Mouse (Mus musculus) adrenal gland, postnatal 4 days (tissue): ENCODE data around the gene Id1. TPM values are rescaled to one million over a fixed set of nuclear protein-coding genes. Genes with fewer than 3 reads are reported as not detected.

Source experiments
- DNase-seq, 2 experiments: peaks; one replicate each; pipeline ENCODE4 v3.0.0; 2021 to 2022; ENCODE audit warnings: low spot score in 2 of 2, mixed read lengths in 2 of 2
- total RNA-seq, 2 experiments: library from RNA; stranded (reverse); gene quantifications; 2 replicates each; pipeline ENCODE4 v1.2.3; 2021

Gene Id1
- total RNA-seq, 2 experiments from 2014 or later = 103 to 129 TPM

DNA sequence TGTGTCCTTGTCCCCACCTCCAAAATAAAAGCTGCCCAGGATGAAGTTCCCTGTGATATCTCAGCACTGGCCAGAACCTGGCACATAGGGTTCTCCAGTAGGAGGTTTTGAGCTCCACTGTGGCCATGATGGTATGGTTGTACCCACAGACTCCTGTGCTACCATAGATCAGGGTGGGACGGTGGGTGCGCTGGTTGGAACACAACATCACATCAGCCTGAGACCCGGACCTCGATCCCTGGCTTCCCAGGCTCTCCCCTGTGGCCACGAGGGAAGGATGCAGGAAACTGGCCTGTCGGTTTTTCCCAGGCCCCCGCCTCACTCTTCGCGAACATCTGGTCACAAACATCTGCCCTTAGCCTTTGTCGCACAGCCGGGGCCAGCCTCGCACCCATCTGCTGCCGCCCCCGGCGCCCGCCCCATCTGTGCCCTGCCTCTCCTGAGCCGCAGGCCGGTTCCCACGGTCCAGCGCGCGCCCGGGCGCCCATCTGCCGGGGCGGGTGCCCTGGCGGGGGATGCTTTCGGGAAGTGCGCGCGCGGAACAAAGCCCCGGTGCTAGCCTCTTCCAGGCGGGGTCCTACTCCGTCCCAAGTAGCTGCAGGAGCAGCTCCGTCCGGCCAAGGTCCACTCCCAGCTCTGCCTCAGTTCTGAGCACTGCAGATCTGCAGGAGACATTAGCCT is 12.3 kb upstream of the Id1 start:
- no peak for DNase-seq

DNA sequence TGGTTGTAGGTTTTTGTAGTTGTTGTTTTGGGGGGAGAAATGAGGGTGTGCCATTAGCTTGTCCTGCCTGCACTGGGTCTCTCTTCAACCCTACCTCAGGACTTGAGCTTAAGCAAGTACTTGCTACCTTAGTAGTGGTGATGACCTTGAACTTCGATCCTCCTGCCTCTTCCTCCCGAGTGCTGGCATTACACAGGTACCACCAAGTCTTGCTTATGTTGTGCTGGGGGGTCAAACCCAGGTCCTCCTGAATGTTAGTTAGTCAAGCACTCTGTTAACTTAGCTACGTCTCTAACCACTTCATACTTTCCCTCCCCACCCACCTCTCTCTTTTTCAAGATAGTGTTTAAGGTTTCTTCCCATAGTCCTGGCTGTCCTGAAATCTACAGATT is 11.7 kb upstream of the Id1 start:
- no peak for DNase-seq

DNA sequence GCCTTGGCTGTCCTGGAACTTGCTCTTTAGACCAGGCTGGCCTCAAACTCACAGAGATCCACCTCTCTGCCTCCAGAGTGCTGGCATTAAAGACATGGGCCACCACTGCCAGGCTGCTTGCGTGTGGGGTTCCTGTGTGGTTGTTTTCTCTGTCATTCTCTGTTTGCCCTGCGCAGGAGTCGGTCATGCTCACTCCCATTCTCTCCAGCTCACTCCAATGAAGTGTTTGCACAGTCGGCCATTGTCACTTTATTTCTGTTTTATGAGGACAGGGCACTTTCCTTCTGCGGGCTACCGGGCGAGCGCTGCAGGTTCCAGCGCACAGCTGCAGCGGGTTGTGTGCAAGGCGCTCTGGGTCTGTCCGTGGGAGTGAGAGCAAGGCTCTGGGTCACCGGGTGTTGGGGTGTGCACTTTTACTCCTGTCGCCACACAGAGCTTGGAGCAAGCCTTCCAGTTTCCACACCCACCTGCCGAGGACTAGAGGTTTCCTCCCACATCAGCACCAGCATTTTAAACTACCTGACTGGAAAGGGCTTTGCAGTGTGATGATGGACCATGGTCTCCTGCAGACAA is 10.8 kb upstream of the Id1 start:
- no peak for DNase-seq

DNA sequence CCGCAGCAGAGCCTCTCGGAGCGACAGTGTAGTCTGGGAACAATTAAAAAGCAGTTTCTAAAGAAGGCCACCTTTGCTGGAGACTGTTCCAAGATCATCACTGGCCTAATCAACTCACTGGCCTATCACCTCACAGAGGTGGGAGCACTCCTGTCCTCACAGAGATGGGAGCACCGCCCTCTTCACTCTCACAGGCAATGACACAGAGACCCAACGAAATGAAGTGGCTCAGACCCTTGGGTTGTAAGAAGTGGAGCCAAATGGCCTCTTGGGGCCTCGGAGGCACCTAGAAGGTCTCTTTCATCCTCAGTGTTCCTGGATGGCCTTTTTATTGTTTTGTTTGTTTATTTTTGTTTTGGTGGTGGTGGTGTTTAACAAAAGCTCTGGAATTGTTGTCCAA is 9.8 kb upstream of the Id1 start:
- DNase-seq = no peak

DNA sequence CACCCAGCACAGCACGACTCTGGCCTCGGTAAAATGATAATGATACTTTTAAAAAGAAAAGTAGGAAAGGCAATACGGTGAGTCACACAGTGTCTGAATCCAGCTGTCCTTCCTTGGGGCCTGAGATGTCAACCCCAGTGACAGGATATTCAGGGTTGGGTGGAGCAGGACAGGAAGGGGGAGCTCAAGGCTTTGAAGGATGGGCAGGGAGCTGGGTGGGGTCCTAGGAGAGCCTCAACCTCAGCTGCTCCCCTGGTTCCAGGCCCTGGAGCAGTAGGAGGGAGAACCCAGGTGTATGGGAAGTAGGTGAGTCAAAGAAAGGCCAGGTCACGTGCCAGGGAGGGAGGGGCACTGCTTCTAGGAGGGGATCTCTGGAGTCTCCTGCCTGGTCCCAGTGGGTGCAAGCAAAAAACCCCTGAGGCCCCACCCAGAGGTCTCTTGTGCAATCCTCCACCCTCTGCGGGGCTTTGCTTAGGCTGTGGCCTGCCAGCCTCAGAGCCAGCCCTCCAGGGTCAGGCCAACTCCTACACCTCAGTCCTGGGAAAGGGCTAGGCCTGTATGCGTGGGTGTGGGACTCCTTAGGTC is 9.2 kb upstream of the Id1 start:
- no peak for DNase-seq

DNA sequence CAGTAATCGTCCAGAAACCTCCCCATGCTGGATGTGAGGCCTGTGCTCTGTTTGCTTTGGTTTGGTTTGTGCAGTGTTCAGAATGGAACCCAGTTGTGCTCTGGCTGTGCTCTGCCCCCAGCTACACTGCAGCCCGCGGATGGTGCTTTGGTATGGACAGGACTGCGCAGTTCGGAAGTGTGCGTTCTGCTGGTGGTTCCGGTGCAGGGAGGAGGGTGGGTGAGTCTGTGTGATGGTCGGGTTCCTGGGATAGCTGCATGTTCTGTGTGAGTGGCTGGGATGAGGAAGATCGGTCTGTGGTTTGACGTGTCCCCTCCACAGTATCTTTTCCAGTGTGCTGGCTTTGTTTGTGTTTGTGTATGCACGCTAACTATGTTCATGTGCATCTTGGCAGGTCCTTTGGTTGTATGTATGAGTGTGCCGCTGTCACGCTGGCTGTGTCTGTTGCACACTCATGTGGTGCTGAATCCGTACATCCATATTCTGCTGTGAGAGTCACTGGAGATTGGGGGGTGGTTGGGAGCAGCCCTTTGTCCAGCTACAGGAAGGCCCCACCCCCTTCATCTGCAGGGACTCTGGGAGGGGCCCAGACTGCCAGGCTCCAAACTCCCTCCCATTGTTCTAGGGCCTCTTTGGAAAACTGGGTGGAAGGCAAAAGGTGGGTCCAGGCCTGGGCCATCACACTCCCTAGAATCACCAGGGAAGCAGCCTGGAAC is 8.1 kb upstream of the Id1 start:
- no peak for DNase-seq

DNA sequence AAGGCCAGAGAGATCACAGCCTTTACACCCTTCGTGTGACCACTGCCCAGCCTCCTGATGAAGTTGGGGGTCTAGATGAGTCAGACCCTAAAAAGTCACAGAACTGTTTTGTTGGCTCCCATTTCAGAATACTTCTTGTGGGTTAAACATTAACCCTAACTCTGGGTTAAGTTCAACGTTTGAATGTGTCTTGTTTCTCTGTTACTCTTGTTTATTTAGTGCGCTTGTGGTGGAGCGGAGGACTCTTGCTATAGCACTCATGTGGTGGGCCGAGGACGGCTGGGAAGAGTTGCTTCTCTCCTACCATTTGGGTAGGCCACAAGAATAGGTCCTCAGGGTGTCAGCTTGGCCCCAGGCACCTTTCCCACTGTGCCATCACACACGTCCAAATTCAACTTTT is 7.5 kb upstream of the Id1 start:
- no peak for DNase-seq

DNA sequence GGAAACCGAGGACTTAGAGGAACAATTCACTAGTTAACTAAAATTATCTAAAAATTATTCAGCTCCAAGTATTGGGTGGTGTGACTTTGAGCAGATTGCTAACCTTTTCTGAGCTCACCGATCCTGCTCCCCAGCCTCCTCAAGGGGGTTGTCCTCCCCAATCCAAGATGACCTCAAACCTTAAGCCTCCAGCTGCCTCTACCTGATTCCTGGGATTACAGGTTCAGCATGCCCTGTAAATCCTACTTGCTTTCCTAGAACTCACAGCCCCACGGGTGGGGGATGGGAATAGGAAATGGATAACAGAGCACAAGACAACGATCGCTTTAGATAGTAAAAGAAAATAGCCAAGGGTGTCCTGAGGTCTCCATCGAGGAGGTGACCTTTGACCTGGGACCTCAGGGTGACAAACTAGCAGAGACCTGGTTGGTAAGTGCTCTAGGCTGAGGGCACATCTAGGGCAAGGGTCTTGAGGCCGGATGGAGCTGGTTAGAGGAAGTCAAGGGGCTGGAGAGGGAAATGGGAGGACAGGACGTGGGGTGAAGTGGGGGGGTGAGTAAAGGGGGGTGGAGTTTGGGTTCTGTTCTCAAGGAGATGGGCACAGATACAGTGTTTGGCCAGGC is 6.9 kb upstream of the Id1 start:
- DNase-seq = no peak

DNA sequence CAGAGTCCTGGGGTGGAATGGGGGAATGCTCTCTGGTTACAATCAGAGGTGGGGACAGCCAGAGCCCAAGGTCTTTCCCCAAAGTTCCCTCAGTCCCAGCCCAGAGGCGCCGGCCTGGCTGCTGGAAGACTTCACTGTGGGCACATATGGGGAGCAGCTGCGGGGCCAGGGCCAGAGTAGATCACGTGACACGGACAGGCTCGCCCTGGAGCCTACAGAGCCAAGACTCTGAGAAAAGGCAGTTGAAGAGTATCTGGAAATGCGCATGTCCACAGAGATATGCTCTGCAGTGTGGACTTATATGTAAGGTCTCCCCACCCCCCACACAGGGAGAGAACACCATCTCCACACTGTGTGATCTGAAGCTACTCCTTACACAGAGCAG is 6.4 kb upstream of the Id1 start:
- peak; percentile 41 to 60 for DNase-seq

DNA sequence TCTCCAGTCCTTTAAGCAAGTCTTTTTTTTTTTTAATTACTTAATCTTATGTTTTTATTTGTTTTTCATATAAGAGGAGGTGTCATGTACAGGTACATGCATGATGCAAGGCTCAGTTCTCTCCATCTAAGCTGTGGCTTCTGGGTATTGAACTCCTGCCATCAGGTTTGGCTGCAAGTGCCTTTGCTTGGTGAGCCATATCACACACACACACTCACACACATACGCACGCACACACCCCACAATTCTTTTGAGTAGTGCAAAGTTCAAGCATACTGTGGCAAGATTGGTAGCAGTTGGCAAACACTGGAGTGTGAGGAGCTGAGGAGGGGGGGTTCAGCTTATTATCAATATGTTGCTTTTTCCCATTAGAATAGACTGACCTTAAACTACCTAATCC is 2.9 kb upstream of the Id1 start:
- no peak for DNase-seq

DNA sequence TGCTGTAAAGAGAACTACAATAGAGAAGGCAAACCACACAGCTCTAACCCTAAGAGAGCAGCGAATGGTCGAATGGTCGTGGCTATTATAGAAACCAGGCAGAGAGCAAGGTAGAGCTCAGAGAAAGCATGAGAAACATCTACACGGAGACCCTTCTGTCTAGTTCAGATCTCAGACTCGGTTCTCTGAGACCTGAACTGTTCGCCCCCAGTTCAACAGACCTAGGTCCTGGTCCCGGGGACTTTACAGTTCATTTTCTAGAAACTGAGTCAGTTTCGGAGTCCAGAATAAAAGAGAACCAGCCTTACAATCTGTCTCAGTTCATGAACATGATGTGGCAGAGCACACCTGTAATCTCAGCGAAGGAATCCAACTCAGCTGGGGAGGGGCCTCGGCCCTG is 1.6 kb upstream of the Id1 start:
- no peak for DNase-seq

DNA sequence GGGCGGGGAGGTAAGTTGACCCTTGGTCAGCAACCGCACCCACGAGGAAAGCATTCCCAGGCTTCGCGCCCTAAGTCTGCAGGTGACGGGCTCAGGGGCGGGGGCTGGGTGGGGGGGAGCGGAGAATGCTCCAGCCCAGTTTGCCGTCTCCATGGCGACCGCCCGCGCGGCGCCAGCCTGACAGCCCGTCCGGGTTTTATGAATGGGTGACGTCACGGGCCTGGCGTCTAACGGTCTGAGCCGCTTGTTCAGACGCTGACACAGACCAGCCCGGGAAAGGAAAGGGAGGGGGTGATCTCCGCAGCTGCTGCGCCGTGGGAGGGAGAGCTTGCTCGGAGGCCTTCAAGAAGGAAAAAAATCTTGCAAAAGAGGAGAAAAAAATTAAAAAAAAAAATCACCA is 1.1 kb upstream of the Id1 start:
- DNase-seq = peak; percentile 84 to 90

DNA sequence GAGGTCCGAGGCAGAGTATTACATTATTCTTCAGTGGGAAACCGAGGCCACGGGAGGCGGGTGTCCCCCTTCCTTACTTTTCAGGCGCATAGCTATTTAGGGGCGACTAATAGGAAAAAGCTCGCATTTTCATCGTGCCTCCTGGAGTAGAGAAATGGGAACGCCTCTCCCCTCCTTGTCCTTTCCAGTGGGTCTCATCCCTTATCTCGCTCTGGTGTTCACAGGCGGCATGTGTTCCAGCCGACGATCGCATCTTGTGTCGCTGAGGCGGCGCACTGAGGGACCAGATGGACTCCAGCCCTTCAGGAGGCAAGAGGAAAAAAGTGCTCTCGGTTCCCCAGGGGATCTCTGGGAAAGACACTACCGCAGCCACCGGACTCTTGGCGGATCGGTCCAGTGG is 697 bp downstream of the Id1 start:
- DNase-seq = no peak

DNA sequence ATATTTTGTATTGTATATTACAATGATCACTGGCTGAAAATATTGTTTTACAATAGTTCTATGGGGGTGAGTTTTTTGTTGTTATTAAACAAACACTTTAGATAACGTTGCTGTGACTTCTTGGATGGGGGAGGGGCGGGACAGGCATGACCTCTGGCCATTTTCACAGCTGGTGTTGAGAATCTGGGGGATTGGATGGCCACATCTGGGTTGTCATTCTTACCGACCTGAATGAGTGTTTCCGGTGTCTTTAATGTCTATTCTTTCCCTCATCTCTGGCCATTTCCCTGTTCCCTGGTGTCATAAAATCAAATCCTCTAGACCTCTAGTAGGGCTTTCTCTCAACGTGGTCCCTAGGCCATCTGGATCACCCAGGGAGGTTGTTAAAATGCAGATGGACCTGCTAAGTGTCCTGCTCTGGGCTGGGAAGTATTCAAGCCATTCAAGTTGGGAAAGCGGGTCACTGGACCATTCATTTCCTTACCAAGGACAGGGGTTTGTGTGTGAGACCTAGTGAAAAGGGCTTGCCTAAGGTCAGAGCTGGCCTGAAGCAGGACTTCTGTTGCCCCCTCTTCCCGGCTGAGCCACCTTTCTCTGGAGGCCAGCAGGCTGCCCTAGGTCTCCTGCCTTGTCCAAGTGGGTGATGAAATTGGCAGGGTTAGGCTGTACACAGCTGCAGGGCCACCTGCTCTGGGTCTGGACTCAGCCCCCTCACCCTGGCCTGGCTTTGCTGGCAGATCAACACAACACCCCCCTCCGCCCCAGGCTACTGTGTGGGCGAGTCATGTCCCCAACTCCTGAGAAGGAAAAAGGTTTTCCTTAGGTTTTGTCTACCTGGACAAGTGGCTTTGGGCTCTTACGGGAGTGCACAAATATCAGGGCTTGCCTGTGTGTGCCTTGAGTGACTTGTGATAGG is 1.5 kb downstream of the Id1 start:
- DNase-seq = no peak

DNA sequence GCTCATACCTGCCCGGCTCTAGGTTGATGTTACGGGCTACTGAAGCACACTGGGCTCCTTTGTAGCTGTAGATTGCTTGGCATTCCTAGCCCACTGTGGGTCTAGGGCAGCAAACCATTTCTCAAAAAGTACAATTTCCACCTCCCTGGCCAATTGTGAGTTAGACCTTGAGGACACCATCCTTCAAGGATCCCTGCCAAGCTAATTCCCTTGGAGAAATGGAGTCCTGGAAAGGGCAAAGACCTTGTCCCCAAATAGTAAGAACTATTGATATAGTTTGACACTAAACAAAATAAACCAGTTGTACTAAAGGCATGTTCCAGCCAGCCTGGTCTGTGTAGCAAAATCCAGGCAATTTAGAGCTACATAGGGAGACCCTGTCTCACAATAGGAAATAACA is 2.3 kb downstream of the Id1 start:
- no peak for DNase-seq

DNA sequence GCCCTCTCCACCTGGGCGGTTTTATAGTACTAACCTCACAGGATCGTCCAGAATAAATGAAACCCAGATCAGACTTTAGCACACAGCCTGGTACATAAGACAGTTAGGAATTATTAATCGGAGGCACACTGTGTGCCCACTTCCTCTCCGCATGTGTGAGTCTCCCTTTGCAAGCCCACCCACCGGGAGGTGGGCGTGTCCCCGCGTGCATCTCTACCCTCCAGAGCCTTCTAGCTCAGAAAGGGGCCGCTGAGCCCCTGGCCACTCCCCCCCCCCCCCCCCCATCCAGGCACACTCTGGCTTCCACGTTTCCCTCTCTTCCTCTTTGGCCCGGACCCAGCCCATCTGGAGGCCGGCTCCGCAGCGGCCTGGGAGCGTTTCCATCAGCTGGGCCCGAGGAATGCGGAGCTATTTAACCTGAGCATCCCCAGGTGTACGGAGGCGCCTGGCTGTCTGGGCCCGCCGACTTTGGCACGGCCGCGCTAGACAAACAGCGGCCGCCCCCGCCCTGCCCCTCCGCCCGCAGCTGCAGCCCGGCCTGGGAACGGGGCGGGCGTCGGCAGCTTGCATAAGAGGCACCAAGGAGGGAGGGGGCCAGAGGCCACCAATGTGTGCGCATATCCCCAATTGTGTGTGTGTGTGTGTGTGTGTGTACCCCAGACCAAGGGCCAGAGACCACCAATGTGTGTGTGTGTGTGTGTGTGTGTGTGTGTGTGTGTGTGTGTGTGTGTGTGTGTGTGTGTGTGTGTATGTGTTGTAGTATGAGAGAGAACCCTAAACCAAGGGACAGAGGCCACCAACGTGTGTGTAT is 3.2 kb downstream of the Id1 start:
- DNase-seq = peak in 1 of 2 experiments; percentile 52

DNA sequence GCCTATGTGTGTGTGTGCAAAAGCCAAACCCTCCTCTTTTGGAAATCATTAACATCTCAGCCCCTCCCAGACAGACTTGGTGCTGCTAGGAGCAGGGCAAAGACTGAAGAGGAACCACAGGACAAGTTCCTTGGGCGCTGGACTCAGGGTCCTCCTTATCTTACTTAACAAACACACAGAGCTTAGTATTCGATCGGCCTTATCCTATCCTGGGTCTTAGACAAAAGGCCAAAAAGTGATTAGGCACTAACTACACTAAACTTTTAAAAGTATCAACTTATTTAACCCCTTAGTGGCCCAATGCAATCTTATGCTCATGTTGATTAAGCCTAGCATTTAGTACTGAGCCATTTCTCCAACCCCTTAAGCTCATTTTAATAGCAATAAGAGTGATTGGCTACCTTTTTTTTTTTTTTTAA is 3.8 kb downstream of the Id1 start:
- no peak for DNase-seq

DNA sequence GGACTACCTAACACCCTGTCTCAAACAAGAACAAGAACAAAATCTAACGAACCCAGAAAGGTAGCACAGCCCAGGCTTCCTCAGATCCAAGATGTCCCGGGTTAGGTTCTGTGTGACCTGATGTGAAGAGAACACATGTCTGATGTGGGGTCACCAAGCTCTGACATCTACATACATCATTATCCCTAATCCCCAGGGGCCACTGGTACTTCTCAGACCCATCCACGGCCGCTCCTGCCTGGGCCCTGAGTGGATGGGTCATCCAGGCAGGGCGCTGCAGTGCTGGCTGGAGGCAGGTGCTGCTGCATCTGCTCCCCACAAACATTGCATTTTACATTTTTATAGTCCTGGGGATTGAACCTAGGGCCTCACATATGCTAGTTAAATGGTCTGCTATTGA is 4.4 kb downstream of the Id1 start:
- no peak for DNase-seq

DNA sequence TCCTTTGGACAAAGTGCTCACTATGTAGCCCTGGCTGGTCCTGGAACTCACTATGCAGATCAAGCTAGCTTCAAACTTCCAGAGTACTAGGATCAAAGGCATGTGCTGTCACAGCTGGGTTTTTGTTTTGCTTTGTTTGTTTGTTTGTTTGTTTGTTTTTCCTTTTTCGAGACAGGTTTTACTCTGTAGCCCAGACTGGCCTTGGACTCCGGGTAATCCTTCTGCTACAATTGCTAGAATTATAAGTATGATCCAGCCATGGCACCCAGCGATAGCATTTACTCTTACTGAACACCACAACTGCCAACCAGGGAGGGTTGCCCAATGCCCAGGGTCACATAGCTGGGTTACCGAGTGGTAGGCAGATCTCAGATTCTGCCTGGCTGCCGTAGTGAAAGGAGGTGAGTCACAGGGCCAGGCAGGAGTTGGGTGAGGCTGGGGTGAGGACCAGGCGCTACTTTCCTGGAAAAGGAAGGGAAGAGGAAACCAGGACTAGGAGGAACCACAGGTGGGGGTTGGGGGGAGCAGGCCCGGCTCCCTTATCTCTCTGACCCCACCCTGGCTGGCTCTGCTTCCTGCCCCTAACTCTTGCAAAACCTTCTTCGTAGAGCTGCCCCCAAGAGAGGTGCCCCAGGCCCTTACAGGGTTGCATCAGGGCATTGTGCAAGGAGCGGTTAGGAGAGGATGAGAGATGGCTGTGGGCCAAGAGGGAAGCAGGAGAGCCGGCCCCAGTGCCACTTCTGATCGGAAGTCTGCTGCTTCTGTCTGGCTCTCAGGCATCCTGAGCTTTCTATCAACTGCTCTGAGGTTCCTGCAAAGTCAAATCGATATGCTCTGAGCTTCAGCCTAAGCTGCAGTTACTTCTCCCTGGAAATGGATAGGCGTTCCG is 5.3 kb downstream of the Id1 start:
- peak; percentile 36 to 67 for DNase-seq
